Mouse (Mus musculus) ES-Bruce4 (cell line): ENCODE measurements at regions not wholly inside any gene's neighbourhood (a gene's known extent, or its start where the extent isn't known, plus 50 kb on each side); places are given as distances from the start of the nearest gene placed in this dataset.

ENCODE experiments used
- H3K27ac ChIP-seq: 2 replicates; pipeline ENCODE4 v1.5.1; 2012; ENCODE audit warnings: low read length, inconsistent platforms; ENCODE audit not compliant: insufficient read depth
- H3K27me3 ChIP-seq: 2 replicates; pipeline ENCODE4 v1.6.1; 2012; ENCODE audit warnings: mild to moderate bottlenecking, low read length, inconsistent platforms; ENCODE audit not compliant: control insufficient read depth, poor library complexity, insufficient read depth, severe bottlenecking
- H3K36me3 ChIP-seq: 2 replicates; pipeline ENCODE4 v1.6.1; 2012; ENCODE audit warnings: inconsistent platforms, mild to moderate bottlenecking, low read length, moderate library complexity; ENCODE audit not compliant: control insufficient read depth, poor library complexity, insufficient read depth, severe bottlenecking
- H3K4me1 ChIP-seq: one replicate; pipeline ENCODE4 v1.8.1; 2011; ENCODE audit warnings: low read length; ENCODE audit not compliant: control insufficient read depth, insufficient read depth
- H3K4me3 ChIP-seq: 2 replicates; pipeline ENCODE4 v1.5.1; 2011; ENCODE audit warnings: low read depth, mild to moderate bottlenecking, low read length
- H3K9ac ChIP-seq: 2 replicates; pipeline ENCODE4 v1.6.1; 2012; ENCODE audit warnings: low read depth, mild to moderate bottlenecking, inconsistent platforms; ENCODE audit not compliant: poor library complexity, severe bottlenecking
- H3K9me3 ChIP-seq: replicated peaks from 2 replicates; pipeline ENCODE4 v1.6.1; 2012; ENCODE audit warnings: mild to moderate bottlenecking, low read length, inconsistent platforms; ENCODE audit not compliant: control insufficient read depth, poor library complexity, insufficient read depth, severe bottlenecking
- CTCF ChIP-seq: IDR thresholded peaks from one replicate; pipeline ENCODE4 v1.8.1; 2011; ENCODE audit warnings: low read depth, low read length
- EP300 ChIP-seq: IDR thresholded peaks from 2 replicates; pipeline ENCODE4 v1.6.1; 2011; ENCODE audit warnings: low read depth, low read length; ENCODE audit not compliant: insufficient read depth
- POLR2A ChIP-seq: IDR thresholded peaks from one replicate; pipeline ENCODE4 v1.8.1; 2011; ENCODE audit warnings: low read length; ENCODE audit not compliant: insufficient read depth

DNA sequence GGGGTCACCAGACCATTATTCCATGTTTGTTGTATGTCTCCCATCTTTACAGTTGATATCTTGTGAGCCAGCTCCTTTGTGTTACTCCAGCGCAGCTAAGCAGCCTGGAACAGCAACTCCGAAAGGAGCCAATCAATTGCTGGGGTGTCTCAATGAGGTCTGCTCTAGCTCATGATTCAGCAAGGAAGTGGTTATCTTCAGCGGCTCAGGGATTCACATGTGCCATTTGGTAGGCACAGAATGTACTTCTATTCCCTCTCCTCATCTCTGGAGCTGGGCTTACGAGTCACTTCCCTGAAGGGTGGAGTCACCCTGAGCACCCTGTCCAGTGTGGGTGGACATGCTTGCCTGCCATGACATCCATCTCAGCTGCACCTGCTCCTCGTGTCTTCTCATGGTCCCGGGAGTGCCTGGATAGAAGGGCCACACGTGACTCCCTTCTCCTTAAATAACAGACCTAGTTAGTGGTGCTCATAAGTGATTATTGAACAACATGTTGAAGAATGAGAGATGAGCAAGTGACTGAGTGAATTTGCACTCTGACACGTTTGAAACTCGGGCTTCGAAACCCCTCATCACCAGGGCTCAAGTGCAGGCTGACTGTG is 190.3 kb upstream of the Zfp618 start:
- no peaks in the 10 kb centered on the region for H3K9me3 ChIP-seq
- H3K27ac ChIP-seq, result no peak overlapping the region
- no peak overlapping the region for H3K4me3 ChIP-seq
- TF ChIP-seq CTCF (no peak), EP300 (no peak), POLR2A (no peak)
- H3K9ac ChIP-seq, result no peak overlapping the region
- no peaks in the 10 kb centered on the region for H3K27me3 ChIP-seq
- H3K36me3 ChIP-seq, result no peaks in the 10 kb centered on the region
- H3K4me1 ChIP-seq, result no peaks in the 10 kb centered on the region

GRCm38 (mm10) chr4:62776881-62777280 is 188.5 kb upstream of the Zfp618 start:
- no peaks in the 10 kb centered on the region for H3K36me3 ChIP-seq
- no peaks in the 10 kb centered on the region for H3K4me1 ChIP-seq
- no peak overlapping the region for H3K9ac ChIP-seq
- no peaks in the 10 kb centered on the region for H3K27me3 ChIP-seq
- no peak overlapping the region for H3K27ac ChIP-seq
- no peaks in the 10 kb centered on the region for H3K9me3 ChIP-seq
- H3K4me3 ChIP-seq, result no peak overlapping the region
- TF ChIP-seq EP300 (no peak), CTCF (no peak), POLR2A (no peak)

GRCm38 (mm10) chr4:62777436-62777835 is 187.9 kb upstream of the Zfp618 start:
- H3K9me3 ChIP-seq, result no peaks in the 10 kb centered on the region
- H3K36me3 ChIP-seq, result no peaks in the 10 kb centered on the region
- no peak overlapping the region for H3K4me3 ChIP-seq
- no peak overlapping the region for H3K27ac ChIP-seq
- H3K27me3 ChIP-seq, result no peaks in the 10 kb centered on the region
- H3K9ac ChIP-seq, result no peak overlapping the region
- TF ChIP-seq EP300, result no peak
- TF ChIP-seq CTCF, result no peak
- TF ChIP-seq POLR2A, result no peak
- no peaks in the 10 kb centered on the region for H3K4me1 ChIP-seq

- Histone ChIP-seq H3K36me3 (no peaks in the 10 kb centered on the region), H3K27me3 (no peaks in the 10 kb centered on the region), H3K9ac (no peak overlapping the region), H3K4me1 (no peaks in the 10 kb centered on the region), H3K27ac (no peak overlapping the region), H3K4me3 (no peak overlapping the region), H3K9me3 (no peaks in the 10 kb centered on the region)
- TF ChIP-seq CTCF (no peak), POLR2A (no peak), EP300 (no peak)
Observed at GRCm38 (mm10) chr4:62778621-62779020, 186.8 kb upstream of the Zfp618 start.

DNA sequence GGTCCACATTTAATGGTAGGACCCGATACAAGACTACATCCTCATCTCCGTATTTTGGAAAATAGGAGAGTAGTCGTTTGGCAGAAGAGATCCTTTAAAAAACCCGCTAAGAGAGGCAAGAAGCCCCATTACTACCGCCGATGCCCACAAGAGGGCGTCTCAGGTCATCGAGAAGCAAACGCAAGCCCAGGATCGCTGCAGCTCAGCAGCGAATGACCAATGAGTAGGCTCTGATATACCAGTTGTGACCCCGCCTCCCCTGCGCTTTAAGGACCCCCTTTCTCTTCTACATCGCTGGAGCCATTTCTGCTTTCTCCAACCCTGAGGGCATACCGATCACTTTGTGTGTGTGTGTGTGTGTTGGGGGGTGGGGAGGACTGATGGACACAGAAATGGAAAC is 185.0 kb upstream of the Zfp618 start:
- Histone ChIP-seq H3K27ac (no peak overlapping the region), H3K9me3 (no peaks in the 10 kb centered on the region), H3K4me3 (peak overlapping the region; percentile 70), H3K4me1 (no peaks in the 10 kb centered on the region), H3K9ac (no peak overlapping the region), H3K27me3 (no peaks in the 10 kb centered on the region), H3K36me3 (no peaks in the 10 kb centered on the region)
- TF ChIP-seq CTCF (peak; percentile 93), EP300 (no peak)

DNA sequence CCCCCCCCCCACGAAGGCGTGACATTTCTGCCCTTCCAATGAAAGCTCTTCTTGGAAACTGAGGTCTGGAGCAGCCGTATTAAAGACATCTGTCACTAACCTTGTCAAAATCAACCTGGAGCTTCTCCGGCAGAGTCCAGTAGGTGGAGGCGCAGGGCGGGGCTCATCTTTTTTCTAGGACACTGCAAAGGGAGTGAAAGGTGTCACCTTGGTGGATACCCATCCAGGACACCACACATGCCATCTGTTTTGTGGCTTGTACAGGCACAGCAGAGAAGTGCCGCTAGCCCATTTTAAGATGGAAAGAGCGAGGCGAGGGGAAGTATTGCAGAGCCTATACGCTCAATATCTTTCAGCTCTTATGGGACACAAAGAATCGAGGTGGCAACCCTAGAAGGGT is 184.5 kb upstream of the Zfp618 start:
- Histone ChIP-seq H3K4me3 (peak overlapping the region; percentile 70; the same call in 1 of the 2 replicates), H3K27me3 (no peaks in the 10 kb centered on the region), H3K36me3 (no peaks in the 10 kb centered on the region), H3K9ac (no peak overlapping the region), H3K27ac (no peak overlapping the region), H3K9me3 (no peaks in the 10 kb centered on the region), H3K4me1 (no peaks in the 10 kb centered on the region)
- TF ChIP-seq CTCF (no peak), POLR2A (no peak), EP300 (no peak)
